Mouse (Mus musculus): ENCODE measurements around the gene Sgms1.

GRCm38 (mm10) chr19:32341091-32341490, 48.4 kb downstream of the Sgms1 start:
- TF ChIP-seq GATA1 (IDR thresholded peaks at IDR 0.05; ENCODE audit: borderline replicate concordance, low read length) (no peak), FLI1 (IDR thresholded peaks at IDR 0.05; ENCODE audit: low read length) (no peak)
